Mouse (Mus musculus) olfactory bulb, adult 2 months (tissue): Measurements from ENCODE around the gene Atad3a.

Experiments used
- CTCF ChIP-seq: fragments of 200-500 bp; IDR thresholded peaks from 2 replicates; pipeline ENCODE4 v1.5.1; 2012; ENCODE audit warnings: low read depth, mild to moderate bottlenecking, low read length, moderate library complexity; ENCODE audit not compliant: insufficient read depth
- POLR2A ChIP-seq: fragments of 200-500 bp; IDR thresholded peaks from 2 replicates; pipeline ENCODE4 v1.6.1; 2012; ENCODE audit warnings: mild to moderate bottlenecking, low read depth, low read length, moderate library complexity; ENCODE audit not compliant: insufficient read depth

GRCm38 (mm10) chr4:155762357-155762756, 1.5 kb upstream of the Atad3a start:
- TF ChIP-seq CTCF (no peak), POLR2A (no peak)
